Mouse (Mus musculus) lung, embryonic 16.5 days (tissue): Measurements from ENCODE around the gene Gsdme. TPM values are rescaled to one million over a fixed set of nuclear protein-coding genes. Genes with fewer than 3 reads are reported as not detected.

Experiments
- ATAC-seq: fragments of 200-750 bp; cut with Nextera tagmentation; 2 replicates; pipeline ENCODE4 v1.8.0; 2017; ENCODE audit warnings: low read depth, mild to moderate bottlenecking, moderate library complexity
- H3K27ac ChIP-seq: fragments of 300-500 bp; sonication (generic); 2 replicates; pipeline ENCODE4 v1.5.1; 2014; ENCODE audit warnings: mild to moderate bottlenecking, control low read depth, low read length
- H3K27me3 ChIP-seq: fragments of 300-500 bp; sonication (generic); 2 replicates; pipeline ENCODE4 v1.6.1; 2014; ENCODE audit warnings: low read depth, low read length, mixed read lengths; ENCODE audit not compliant: control insufficient read depth, insufficient read depth
- H3K36me3 ChIP-seq: fragments of 300-500 bp; sonication (generic); 2 replicates; pipeline ENCODE4 v1.6.1; 2014; ENCODE audit warnings: low read length; ENCODE audit not compliant: control insufficient read depth, insufficient read depth
- H3K4me1 ChIP-seq: fragments of 300-500 bp; sonication (generic); replicated peaks from 2 replicates; pipeline ENCODE4 v1.6.1; 2014; ENCODE audit warnings: low read length, mixed read lengths; ENCODE audit not compliant: control insufficient read depth, insufficient read depth
- H3K4me2 ChIP-seq: fragments of 300-500 bp; sonication (generic); 2 replicates; pipeline ENCODE4 v1.6.1; 2014; ENCODE audit warnings: low read depth, low read length, control low read depth
- H3K4me3 ChIP-seq: fragments of 300-500 bp; sonication (generic); 2 replicates; pipeline ENCODE4 v1.5.1; 2014; ENCODE audit warnings: mild to moderate bottlenecking, low read length, control low read depth
- H3K9ac ChIP-seq: fragments of 300-500 bp; sonication (generic); 2 replicates; pipeline ENCODE4 v1.6.1; 2014; ENCODE audit warnings: low read length, control low read depth
- H3K9me3 ChIP-seq: fragments of 300-500 bp; sonication (generic); 2 replicates; pipeline ENCODE4 v1.6.1; 2016; ENCODE audit warnings: low read length; ENCODE audit not compliant: control insufficient read depth
- WGBS: fragments of 180-500 bp; shearing (Covaris S2); extraction: QIAGEN DNeasy Blood & Tissue Kit; methylation state at CpG from one replicate; pipeline ENCODE4 v1.1.7; 2014; 5-methylcytosine and 5-hydroxymethylcytosine counted together
- polyA plus RNA-seq: library from polyadenylated mRNA; unstranded; fragments of >200 nt; fragmentation: Nextera tagmentation; extraction: Ambion mirVana; gene quantifications from 2 replicates; pipeline ENCODE4 v1.2.1, GENCODE M21; 2015

The Gsdme gene
- polyA plus RNA-seq, 1 experiment from 2014 or later: 32.0 TPM

DNA sequence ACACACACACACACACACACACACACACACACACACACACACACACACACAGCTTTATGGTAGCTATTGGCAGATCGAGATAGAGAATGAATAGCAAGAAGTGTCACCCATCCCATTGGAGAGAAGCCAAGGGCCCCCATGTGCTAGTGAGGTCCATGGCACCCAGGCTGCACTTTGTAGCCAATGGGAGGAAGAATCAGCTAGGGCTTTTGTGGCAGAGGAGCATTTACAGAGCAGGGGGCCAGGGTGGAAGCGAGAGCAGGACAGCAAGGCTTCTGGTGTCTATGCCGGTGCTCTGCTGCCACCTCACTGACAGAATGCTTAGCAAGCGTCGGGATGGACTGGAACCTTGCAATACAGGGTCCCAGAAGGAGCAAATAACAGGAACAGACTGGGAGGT, 8.3 kb downstream of the Gsdme start:
- no peaks in the 10 kb centered on the region for H3K9me3 ChIP-seq

DNA sequence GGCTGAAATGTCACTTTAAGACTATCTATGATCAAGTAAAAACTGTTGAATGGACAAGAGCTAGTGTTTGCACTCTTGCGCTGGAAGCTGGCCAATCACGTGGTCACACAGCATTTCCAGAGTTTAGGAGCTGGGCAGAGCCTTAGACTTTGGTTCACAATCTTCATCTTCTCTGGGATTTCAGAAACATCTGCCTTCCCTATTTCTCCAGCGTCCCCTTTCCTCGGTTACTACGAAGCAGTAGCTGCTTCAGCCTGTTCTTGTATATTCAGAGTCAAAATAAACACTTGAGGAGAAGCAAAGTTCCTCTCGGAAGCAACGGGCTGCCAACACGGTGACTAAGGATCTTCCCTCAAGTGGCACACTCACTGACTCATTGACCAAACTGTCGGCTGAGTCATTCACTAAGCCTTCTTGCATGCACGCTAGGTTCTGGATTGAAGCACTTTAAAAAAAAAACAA, 8.9 kb downstream of the Gsdme start:
- WGBS: 5% methylated on average over 10 of the region's 10 CpGs
- 0 out of 2 replicates have a peak overlapping the region, but pooled peaks have one; percentile 11 for H3K4me3 ChIP-seq
- peak; percentile 76 for ATAC-seq

More for the DNA sequence above, 8.3 kb downstream of the Gsdme start:
- Histone ChIP-seq H3K4me2 (no peak overlapping the region), H3K9ac (no peak overlapping the region), H3K4me3 (no peak overlapping the region), H3K36me3 (no peaks in the 10 kb centered on the region), H3K27ac (no peak overlapping the region), H3K4me1 (peaks cover 7% of the 10 kb centered on the region; the same call in 1 of the 2 replicates), H3K27me3 (no peaks in the 10 kb centered on the region)
- ATAC-seq: no peak
- WGBS: 35% methylated on average over 5 of the region's 5 CpGs

DNA sequence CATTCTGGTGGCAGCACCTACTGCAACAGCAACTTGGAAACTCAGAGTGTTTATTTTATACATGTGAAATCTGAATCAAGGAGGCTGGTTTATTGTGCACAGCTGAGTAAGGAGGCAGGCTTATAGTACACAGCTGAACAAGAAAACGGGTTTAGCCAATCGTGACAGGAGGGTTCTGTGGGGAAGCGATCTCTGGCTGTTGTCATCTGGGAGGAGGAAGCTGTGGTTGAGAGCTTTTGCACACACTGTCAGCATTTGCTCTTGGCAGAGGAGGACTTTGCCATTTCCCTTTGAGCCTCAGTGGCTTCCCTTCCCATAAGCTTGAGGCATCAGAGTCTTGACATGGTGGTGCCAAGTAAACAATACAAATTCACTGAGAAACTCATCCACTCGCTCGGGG, 11.0 kb downstream of the Gsdme start:
- no peak overlapping the region for H3K9ac ChIP-seq
- no peak overlapping the region for H3K4me2 ChIP-seq
- ATAC-seq: peak; percentile 52
- H3K4me3 ChIP-seq: no peak overlapping the region
- no peaks in the 10 kb centered on the region for H3K27me3 ChIP-seq
- H3K4me1 ChIP-seq: peaks cover 7% of the 10 kb centered on the region; the same call in 1 of the 2 replicates
- H3K27ac ChIP-seq: no peak overlapping the region
- H3K9me3 ChIP-seq: no peaks in the 10 kb centered on the region
- no peaks in the 10 kb centered on the region for H3K36me3 ChIP-seq
- WGBS: 39% methylated on average over 5 of the region's 5 CpGs

More for the DNA sequence above, 8.9 kb downstream of the Gsdme start:
- H3K27ac ChIP-seq: no peak overlapping the region
- no peaks in the 10 kb centered on the region for H3K9me3 ChIP-seq
- no peaks in the 10 kb centered on the region for H3K27me3 ChIP-seq
- peak overlapping the region; percentile 27; the same call in 1 of the 2 replicates for H3K9ac ChIP-seq
- H3K4me1 ChIP-seq: peaks cover 7% of the 10 kb centered on the region; the same call in 1 of the 2 replicates
- H3K36me3 ChIP-seq: no peaks in the 10 kb centered on the region
- peak overlapping the region; percentile 39 for H3K4me2 ChIP-seq

DNA sequence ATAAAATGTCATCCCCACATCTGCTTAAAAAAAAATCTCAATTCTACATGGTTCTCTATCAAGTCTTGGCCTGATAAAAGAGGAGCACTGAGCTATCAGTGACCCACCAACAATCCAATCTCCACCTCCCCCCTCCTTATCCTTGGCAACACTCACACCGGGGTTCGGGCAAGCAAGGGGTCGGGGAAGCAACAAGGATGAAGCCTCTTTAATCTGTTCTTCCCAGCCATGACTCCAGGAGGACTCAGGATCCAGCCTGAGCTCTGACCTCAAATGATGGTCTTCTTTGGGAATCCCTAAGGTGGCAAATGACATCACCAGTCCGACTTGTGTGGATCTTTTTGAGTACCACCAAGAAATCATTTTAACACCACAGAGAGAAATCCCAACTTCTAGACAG, 15.9 kb downstream of the Gsdme start:
- Histone ChIP-seq H3K9me3 (no peaks in the 10 kb centered on the region), H3K27ac (no peak overlapping the region), H3K4me3 (no peak overlapping the region), H3K4me1 (peaks cover 3% of the 10 kb centered on the region; the same call in 1 of the 2 replicates), H3K27me3 (no peaks in the 10 kb centered on the region), H3K9ac (no peak overlapping the region), H3K4me2 (no peak overlapping the region), H3K36me3 (no peaks in the 10 kb centered on the region)
- no peak for ATAC-seq
- 78% methylated on average over 4 of the region's 4 CpGs for WGBS

DNA sequence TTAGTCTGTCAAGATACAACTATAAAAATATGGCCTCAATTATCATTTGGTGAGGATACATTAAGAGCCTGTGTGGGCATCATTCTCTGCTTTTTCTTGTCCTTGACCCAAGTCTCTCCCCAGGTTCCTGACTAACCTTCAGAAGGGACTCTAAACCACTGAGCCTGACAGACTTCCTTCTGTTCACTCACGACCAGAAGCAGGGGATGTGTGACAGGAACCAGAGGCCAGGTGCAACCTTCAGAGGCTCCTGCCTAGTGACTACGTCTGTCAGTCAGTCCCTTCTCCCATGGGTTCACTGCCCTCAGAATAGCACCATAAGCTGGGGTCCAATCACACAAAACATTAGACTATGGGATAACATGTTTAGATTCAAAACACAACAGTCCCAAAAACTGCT, 16.3 kb downstream of the Gsdme start:
- WGBS: 61% methylated on average over 2 of the region's 2 CpGs
- no peak for ATAC-seq

DNA sequence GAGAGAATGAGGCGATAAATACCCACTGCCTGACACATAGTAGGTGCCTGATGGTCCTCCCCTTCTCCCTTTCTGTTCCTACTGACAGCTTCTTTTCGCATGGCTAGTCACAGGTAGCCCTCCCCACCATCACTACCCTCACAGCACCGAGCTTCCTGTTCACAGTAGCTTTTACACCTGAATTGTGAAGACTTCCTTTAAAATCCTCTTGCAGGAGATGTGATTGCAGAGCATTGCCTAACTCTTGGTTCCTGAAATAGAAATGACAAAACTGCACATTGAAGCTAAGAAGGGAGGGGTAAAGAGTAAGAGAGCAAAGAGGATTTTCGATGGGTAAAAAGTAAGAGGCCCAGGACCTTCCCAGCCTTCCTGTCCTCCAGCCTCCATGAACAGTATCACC, 18.7 kb downstream of the Gsdme start:
- H3K9me3 ChIP-seq: no peaks in the 10 kb centered on the region
- H3K27me3 ChIP-seq: no peaks in the 10 kb centered on the region
- ATAC-seq: no peak
- no peaks in the 10 kb centered on the region for H3K4me1 ChIP-seq
- H3K4me3 ChIP-seq: no peak overlapping the region
- no peak overlapping the region for H3K27ac ChIP-seq
- H3K9ac ChIP-seq: no peak overlapping the region
- no peaks in the 10 kb centered on the region for H3K36me3 ChIP-seq
- H3K4me2 ChIP-seq: no peak overlapping the region
- 72% methylated on average over 4 of the region's 4 CpGs for WGBS

More for the DNA sequence above, 16.3 kb downstream of the Gsdme start:
- Histone ChIP-seq H3K27me3 (no peaks in the 10 kb centered on the region), H3K36me3 (no peaks in the 10 kb centered on the region), H3K4me3 (no peak overlapping the region), H3K9ac (no peak overlapping the region), H3K4me1 (peaks cover under 1% of the 10 kb centered on the region; the same call in 1 of the 2 replicates), H3K4me2 (no peak overlapping the region), H3K27ac (no peak overlapping the region), H3K9me3 (no peaks in the 10 kb centered on the region)

DNA sequence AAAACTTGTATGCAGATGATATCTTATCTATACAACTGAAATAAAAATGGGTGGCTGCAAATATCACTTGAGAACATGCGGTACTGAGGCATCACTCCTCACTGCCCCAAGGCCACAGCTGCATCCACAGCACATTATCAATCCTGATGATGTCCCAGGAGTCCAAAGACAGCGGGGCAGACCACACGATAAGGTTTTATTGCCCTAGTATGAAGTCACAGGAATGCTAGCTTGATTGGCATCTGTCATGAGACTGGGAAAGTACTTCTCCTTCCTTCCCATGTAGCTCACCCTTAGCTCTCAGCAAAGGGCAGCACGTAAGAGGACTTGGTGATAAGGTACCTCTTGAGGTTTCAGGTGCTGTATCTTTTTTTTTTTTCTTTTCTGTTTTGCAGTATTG, 19.5 kb downstream of the Gsdme start:
- H3K4me2 ChIP-seq: no peak overlapping the region
- no peak for ATAC-seq
- H3K9ac ChIP-seq: no peak overlapping the region
- H3K27ac ChIP-seq: no peak overlapping the region
- no peaks in the 10 kb centered on the region for H3K36me3 ChIP-seq
- 63% methylated on average over 4 of the region's 4 CpGs for WGBS
- no peak overlapping the region for H3K4me3 ChIP-seq
- H3K4me1 ChIP-seq: no peaks in the 10 kb centered on the region
- no peaks in the 10 kb centered on the region for H3K27me3 ChIP-seq
- H3K9me3 ChIP-seq: no peaks in the 10 kb centered on the region

DNA sequence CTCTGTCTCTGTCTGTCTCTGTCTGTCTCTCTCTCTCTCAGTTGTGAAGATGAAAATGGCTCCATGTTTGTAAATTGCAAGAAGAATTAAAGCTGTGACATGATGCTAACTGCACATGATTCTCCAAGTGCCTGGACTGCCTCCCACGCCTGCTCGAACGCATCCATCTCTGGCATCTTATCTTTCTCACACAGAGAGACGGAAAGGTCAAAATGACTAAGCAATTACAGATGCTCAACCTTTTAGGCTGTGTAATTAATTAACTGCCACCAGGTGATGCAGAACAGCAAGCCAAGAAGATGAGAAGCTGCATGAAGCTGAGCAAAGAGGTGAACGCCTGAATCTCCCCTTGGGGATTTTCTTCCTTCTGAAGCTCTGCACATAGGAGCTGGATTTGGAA, 23.2 kb downstream of the Gsdme start:
- Histone ChIP-seq H3K4me1 (no peaks in the 10 kb centered on the region), H3K36me3 (no peaks in the 10 kb centered on the region), H3K9me3 (no peaks in the 10 kb centered on the region), H3K4me3 (no peak overlapping the region), H3K27me3 (no peaks in the 10 kb centered on the region), H3K9ac (no peak overlapping the region), H3K4me2 (no peak overlapping the region), H3K27ac (no peak overlapping the region)
- WGBS: 66% methylated on average over 5 of the region's 5 CpGs
- no peak for ATAC-seq

DNA sequence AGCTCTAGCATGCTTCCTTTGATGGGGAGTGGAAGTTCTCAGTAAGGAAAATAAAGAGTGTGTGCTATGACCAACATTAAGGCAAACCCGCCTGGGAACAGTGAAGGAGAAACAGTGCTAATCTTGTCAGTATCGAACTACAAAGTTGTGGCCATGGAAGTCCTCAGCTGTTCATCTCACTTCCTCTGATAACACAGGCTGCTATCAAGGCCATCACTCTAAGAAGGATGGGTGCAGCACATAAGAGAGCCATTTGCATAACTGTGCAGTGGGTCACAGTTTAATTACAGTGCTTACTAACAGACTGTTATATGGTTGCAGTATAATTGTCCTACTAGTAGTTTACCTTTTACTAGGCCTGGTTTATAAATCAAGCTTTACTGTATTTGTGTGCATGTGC, 23.8 kb downstream of the Gsdme start:
- H3K36me3 ChIP-seq: no peaks in the 10 kb centered on the region
- no peak for ATAC-seq
- H3K9ac ChIP-seq: no peak overlapping the region
- no peaks in the 10 kb centered on the region for H3K27me3 ChIP-seq
- H3K4me1 ChIP-seq: no peaks in the 10 kb centered on the region
- 76% methylated on average over 2 of the region's 2 CpGs for WGBS
- no peak overlapping the region for H3K4me3 ChIP-seq
- no peak overlapping the region for H3K27ac ChIP-seq
- no peak overlapping the region for H3K4me2 ChIP-seq
- no peaks in the 10 kb centered on the region for H3K9me3 ChIP-seq

DNA sequence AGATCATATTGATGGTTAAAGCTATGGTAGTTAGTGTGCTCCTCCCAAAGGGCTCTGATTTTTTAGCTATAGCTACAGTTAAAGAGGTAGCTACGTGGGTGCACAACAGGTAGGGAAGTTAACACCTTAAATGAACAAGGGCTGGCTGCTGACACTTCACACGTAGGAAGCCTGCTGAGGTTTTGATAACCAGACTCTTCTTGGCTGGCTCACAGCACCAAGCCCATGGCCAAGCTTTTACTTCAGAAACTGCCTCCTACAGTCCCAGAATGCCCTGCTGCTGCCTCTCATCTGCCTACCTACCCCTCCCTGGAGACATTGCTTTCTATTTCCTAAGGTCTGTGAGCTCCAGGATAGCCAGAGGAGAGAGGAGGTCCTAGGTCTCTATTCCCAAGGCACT, 25.7 kb downstream of the Gsdme start:
- H3K4me2 ChIP-seq: no peak overlapping the region
- H3K9me3 ChIP-seq: no peaks in the 10 kb centered on the region
- H3K36me3 ChIP-seq: no peaks in the 10 kb centered on the region
- no peaks in the 10 kb centered on the region for H3K4me1 ChIP-seq
- no peak for ATAC-seq
- H3K27me3 ChIP-seq: no peaks in the 10 kb centered on the region
- H3K27ac ChIP-seq: no peak overlapping the region
- H3K4me3 ChIP-seq: no peak overlapping the region
- no peak overlapping the region for H3K9ac ChIP-seq
- 58% methylated on average over 2 of the region's 2 CpGs for WGBS
